Mouse (Mus musculus): ENCODE results near the gene Nsf.

GRCm38 (mm10) chr11:103780152-103780551 lies 173.7 kb downstream of the Nsf start:
- TF ChIP-seq CTCF (IDR thresholded peaks at IDR 0.05; ENCODE audit: low read depth, low read length) (no peak), POLR2A (IDR thresholded peaks at IDR 0.05; ENCODE audit: insufficient read depth, low read length) (no peak)

Data from ES-Bruce4 (cell line).